Mouse (Mus musculus) intestine, embryonic 14.5 days (tissue): Measurements from ENCODE around the gene Pten. TPM values are rescaled to one million over a fixed set of nuclear protein-coding genes. Genes with fewer than 3 reads are reported as not detected.

Source experiments
- polyA plus RNA-seq: library from polyadenylated mRNA; unstranded; fragments of >200 nt; fragmentation: Nextera tagmentation; extraction: Ambion mirVana; gene quantifications from 2 replicates; pipeline ENCODE4 v1.2.1, GENCODE M21; 2014

The Pten gene
- polyA plus RNA-seq, 1 experiment from 2014 or later: 16.0 TPM

Other genes with a start within 250 kb of the Pten start
- 6.0 and 6.4 TPM in 2 replicates for gene Papss2, start 161.7 kb upstream of the Pten start, polyA plus RNA-seq
- 79.7 and 85.6 TPM in 2 replicates for gene Atad1, start 17.7 kb upstream of the Pten start, polyA plus RNA-seq